Comparison of ENCODE assay signal across 22 mouse cellular contexts in the genomic region with DNA sequence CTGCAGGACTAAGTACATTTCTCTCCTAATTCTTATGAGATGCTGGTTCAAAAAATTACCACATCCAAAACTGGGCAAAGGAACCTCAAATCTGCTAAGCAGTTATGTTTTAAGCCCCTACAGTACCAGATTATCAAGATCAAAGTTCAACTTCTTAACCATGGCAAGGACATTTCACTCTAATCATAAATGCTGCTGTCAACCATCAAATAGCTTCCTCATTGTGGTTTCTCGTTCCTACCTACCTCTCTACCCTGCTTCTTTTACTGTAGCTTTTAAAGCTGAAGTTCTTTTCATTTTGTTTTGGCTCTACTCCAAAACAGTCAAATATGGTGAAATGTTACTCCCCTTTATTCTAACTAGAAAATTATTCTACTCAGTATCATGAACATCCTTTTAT.
"Had no signal": no experiment of that assay in that cellular context is flagged by ENCODE, and none has a peak within 500 bp of the region (broad histone marks: within the 10 kb centered on the region; RNA-seq: fewer than 3 reads in every experiment).

No protein-coding gene starts in this region.

- DNase-seq: gastrocnemius, postnatal 14 days; gastrocnemius, postnatal 36 days; heart, adult 11 months; heart, adult 2 months; heart, postnatal 10 days; heart, postnatal 4 days; kidney, adult 11 months; kidney, adult 2 months; kidney, adult 9 months; kidney, postnatal 14 days; kidney, postnatal 36 days; left cerebral cortex, postnatal 4 days had no signal

- H3K4me2 ChIP-seq: heart, embryonic 12.5 days; hindbrain, embryonic 13.5 days; hindbrain, embryonic 15.5 days; kidney, embryonic 15.5 days; limb, embryonic 13.5 days; limb, embryonic 15.5 days; liver, embryonic 12.5 days had no signal

- H3K36me3 ChIP-seq: hindbrain, embryonic 13.5 days; hindbrain, embryonic 15.5 days; kidney, embryonic 15.5 days; liver, embryonic 12.5 days had no signal

- H3K27ac ChIP-seq: heart, adult 2 months; hindbrain, embryonic 13.5 days; hindbrain, embryonic 15.5 days; hindbrain, postnatal 0 days; kidney, embryonic 15.5 days; kidney, postnatal 0 days; limb, embryonic 13.5 days; limb, embryonic 15.5 days; liver, embryonic 12.5 days had no signal

- H3K4me3 ChIP-seq: heart, adult 2 months; heart, embryonic 12.5 days; hindbrain, embryonic 13.5 days; hindbrain, embryonic 15.5 days; kidney, embryonic 15.5 days; limb, embryonic 13.5 days; limb, embryonic 15.5 days; liver, embryonic 12.5 days had no signal

- H3K9ac ChIP-seq: heart, embryonic 12.5 days; hindbrain, embryonic 13.5 days; hindbrain, embryonic 15.5 days; kidney, embryonic 15.5 days; limb, embryonic 13.5 days; limb, embryonic 15.5 days; liver, embryonic 12.5 days had no signal

- ATAC-seq: hindbrain, postnatal 0 days; intestine, embryonic 16.5 days; liver, embryonic 12.5 days had no signal

- H3K9me3 ChIP-seq: heart, embryonic 12.5 days; hindbrain, embryonic 13.5 days; hindbrain, embryonic 15.5 days; kidney, embryonic 15.5 days; limb, embryonic 13.5 days; limb, embryonic 15.5 days; liver, embryonic 12.5 days had no signal

- H3K27me3 ChIP-seq: heart, embryonic 12.5 days; hindbrain, embryonic 13.5 days; hindbrain, embryonic 15.5 days; kidney, embryonic 15.5 days; limb, embryonic 13.5 days; limb, embryonic 15.5 days; liver, embryonic 12.5 days had no signal

- H3K4me1 ChIP-seq: heart, embryonic 12.5 days; hindbrain, embryonic 15.5 days; limb, embryonic 13.5 days; limb, embryonic 15.5 days; liver, embryonic 12.5 days had no signal
